Mouse (Mus musculus) left cerebral cortex, adult 2 months (tissue): ENCODE data around the gene Hbs1l. TPM values are rescaled to one million over a fixed set of nuclear protein-coding genes. Genes with fewer than 3 reads are reported as not detected.
"Not testable (repeated sequence)": the region's sequence is repeated elsewhere in the genome, so short reads cannot be mapped to it uniquely, and the experiment has no call there.

Experiments used
- DNase-seq, 2 experiments: peaks; one replicate each; pipeline ENCODE4 v3.0.0; 2021 to 2022; ENCODE audit warnings: low spot score in 2 of 2, mixed read lengths in 1 of 2; ENCODE audit errors: extremely low spot score in 1 of 2
- H3K27ac ChIP-seq: fragments of 200-600 bp; 2 replicates; pipeline ENCODE4 v1.8.1; 2022
- H3K4me3 ChIP-seq: fragments of 200-600 bp; 2 replicates; pipeline ENCODE4 v1.8.1; 2022
- CTCF ChIP-seq: fragments of 200-600 bp; IDR thresholded peaks from 2 replicates; pipeline ENCODE4 v1.8.1; 2022; ENCODE audit warnings: antibody characterized with exemption, mild to moderate bottlenecking, moderate library complexity
- intact Hi-C: fragments of 180-260 bp; cut with DNase I; formaldehyde crosslinking; loops from one replicate; pipeline ENCODE4 v1.15.1; 2025
- total RNA-seq, 2 experiments: library from RNA; stranded (reverse); gene quantifications; 2 replicates each; pipeline ENCODE4 v1.2.3; 2021

The Hbs1l gene
- total RNA-seq, 2 experiments from 2014 or later, result 66.3 to 70.9 TPM

GRCm38 (mm10) chr10:21369586-21369985, 73.8 kb downstream of the Hbs1l start:
- Histone ChIP-seq H3K27ac (no peak overlapping the region), H3K4me3 (no peak overlapping the region)
- DNase-seq, result no peak
- intact Hi-C loops, result no loop called here
- TF ChIP-seq CTCF, result no peak

- Histone ChIP-seq H3K27ac (no peak overlapping the region), H3K4me3 (no peak overlapping the region)
- TF ChIP-seq CTCF, result no peak
- intact Hi-C loops, result no loop called here
- no peak for DNase-seq
Measured at GRCm38 (mm10) chr10:21372271-21372670, 76.5 kb downstream of the Hbs1l start.

- no peak for TF ChIP-seq CTCF
- DNase-seq, result no peak
- H3K4me3 ChIP-seq, result no peak within 1 kb of the TSS
- no peak within 1 kb of the TSS for H3K27ac ChIP-seq
- intact Hi-C loops, result no loop called here
Measured at GRCm38 (mm10) chr10:21376682-21377473, 81.1 kb downstream of the Hbs1l start, which contains the start of gene Aldh8a1. TSS of gene Aldh8a1 (plus strand) at chr10:21377291.

DNA sequence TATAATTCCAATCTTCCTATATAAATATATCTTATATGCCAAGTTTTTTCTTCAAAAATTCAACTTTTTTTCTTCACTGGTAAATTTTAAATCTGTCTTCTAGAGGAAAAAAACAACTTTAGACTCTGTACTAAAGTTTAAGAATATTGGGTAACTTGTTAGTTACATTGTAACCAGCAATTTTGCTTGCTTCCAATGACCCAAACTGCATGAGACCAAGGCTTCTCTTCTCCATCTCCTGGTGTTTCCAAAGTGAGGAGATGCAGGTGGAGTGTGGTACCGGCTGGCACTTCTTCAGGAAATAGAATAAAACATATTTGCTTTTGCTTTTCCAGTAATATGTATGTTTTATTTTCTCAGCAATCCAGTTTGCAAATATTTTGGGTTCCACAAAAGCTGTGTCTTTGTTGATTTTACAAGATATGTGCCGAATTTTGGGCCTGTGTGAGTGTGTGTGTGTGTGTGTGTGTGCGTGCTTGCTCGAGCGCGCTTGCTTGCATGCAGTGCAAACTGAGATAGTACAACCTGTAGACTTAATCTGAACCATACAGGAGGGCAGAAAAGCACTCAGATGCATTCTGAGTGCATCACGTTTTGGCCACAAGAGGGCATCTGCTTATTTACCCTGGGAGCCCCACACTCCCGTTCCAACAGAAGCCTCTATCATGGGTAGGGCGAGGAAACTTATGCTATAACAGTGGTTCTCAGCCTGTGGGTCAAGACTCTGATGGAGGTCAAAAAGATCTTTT, 82.6 kb downstream of the Hbs1l start:
- peak; percentile 59 for TF ChIP-seq CTCF

GRCm38 (mm10) chr10:21382914-21383313, 87.1 kb downstream of the Hbs1l start:
- intact Hi-C loops, result loop anchor here (1.0 to 5.0 kb wide), 3 partner anchors 82 to 779 kb away; no protein-coding TSS in a partner anchor
- peak; percentile 89 for TF ChIP-seq CTCF
- Histone ChIP-seq H3K27ac (no peak overlapping the region), H3K4me3 (no peak overlapping the region)
- DNase-seq, result no peak

More for the DNA sequence above, 82.6 kb downstream of the Hbs1l start:
- DNase-seq, result no peak
- intact Hi-C loops, result no loop called here
- Histone ChIP-seq H3K27ac (no peak overlapping the region), H3K4me3 (no peak overlapping the region)

DNA sequence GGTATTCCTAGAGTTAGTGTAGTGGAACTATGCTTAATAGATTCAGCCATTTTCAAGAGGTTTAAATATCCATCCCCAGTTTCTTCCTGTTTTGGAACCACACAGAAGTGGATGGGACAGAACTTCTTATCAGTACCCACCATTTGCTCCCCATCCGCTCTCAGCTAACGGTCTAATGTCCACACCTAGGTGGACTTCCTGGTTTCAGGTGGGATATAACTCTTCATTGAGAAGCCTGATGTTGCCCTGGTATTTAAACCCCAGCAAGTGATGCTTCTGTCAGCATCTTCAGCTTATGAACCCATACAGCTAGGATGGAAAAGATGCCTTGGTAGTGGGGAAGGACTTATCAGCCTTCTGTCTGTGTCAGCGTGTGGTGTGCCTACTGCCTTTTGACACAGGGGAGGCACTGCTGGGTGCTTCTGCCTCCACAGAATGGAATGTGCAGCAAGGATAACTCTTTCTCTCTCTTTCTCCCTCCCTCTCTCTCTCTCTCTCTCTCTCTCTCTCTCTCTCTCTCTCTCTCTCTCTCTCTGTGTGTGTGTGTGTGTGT, 89.4 kb downstream of the Hbs1l start:
- no peak for TF ChIP-seq CTCF
- no peak overlapping the region for H3K27ac ChIP-seq
- no peak for DNase-seq
- no peak overlapping the region for H3K4me3 ChIP-seq
- intact Hi-C loops, result no loop called here

- no peak overlapping the region for H3K27ac ChIP-seq
- TF ChIP-seq CTCF, result no peak
- no peak overlapping the region for H3K4me3 ChIP-seq
- intact Hi-C loops, result no loop called here
- DNase-seq, result no peak
Measured at GRCm38 (mm10) chr10:21389075-21389474, 93.3 kb downstream of the Hbs1l start.

GRCm38 (mm10) chr10:21390440-21390839, 94.7 kb downstream of the Hbs1l start:
- intact Hi-C loops, result no loop called here
- H3K4me3 ChIP-seq, result no peak overlapping the region
- no peak for TF ChIP-seq CTCF
- no peak for DNase-seq
- H3K27ac ChIP-seq, result no peak overlapping the region

DNA sequence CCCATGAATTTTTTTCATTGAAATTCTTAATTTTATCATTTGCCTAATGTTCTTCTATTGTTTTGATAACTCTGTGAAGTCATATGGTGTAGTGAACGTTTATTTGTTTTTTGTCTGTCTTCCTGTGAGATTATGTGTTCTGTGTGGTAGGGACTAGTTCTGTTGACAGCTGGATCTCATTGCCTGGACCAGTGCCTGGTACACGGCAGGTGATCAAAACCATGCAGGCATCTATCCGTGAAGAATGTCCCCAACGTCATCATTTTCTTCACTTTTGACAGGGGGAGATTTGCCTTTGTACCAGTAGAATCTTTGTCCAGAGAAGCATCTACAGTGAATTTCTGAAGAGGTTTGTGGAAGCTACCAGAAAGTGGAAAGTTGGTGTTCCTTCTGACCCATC, 95.5 kb downstream of the Hbs1l start:
- DNase-seq, result no peak
- intact Hi-C loops, result no loop called here
- TF ChIP-seq CTCF, result no peak
- no peak overlapping the region for H3K27ac ChIP-seq
- no peak overlapping the region for H3K4me3 ChIP-seq

- intact Hi-C loops, result no loop called here
- H3K4me3 ChIP-seq, result no peak overlapping the region
- H3K27ac ChIP-seq, result no peak overlapping the region
- DNase-seq, result no peak
- TF ChIP-seq CTCF, result no peak
Measured at GRCm38 (mm10) chr10:21393390-21393789, 97.6 kb downstream of the Hbs1l start.

DNA sequence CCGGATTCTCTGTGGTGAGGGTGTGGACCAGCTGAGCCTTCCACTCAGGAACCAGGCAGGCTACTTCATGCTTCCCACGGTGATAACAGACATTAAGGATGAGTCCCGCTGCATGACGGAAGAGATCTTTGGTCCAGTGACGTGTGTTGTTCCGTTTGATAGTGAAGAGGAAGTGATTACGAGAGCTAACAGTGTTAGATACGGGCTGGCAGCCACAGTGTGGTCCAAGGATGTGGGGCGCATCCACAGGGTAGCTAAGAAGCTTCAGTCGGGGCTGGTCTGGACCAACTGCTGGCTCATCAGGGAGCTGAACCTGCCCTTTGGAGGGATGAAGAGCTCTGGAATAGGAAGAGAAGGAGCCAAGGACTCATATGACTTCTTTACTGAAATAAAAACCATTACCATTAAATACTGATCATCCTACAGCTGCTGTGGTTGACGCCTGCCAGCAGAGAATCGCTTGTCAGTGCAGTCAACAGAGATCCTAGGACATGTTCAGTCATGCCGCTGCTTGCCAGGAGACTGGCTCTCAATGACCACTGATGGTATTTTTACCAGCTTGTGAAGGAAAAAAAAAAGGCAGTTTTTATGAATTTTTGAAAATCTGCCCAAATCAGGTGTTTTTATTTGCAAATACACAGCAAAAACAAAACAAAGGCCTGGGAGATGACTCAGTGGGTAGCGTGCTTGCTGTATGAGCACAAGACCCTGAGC, 99.8 kb downstream of the Hbs1l start:
- no peak for TF ChIP-seq CTCF
- no peak for DNase-seq
- intact Hi-C loops, result no loop called here
- Histone ChIP-seq H3K27ac (no peak overlapping the region), H3K4me3 (no peak overlapping the region)

GRCm38 (mm10) chr10:21398873-21399425, 103.2 kb downstream of the Hbs1l start:
- H3K4me3 ChIP-seq, DNase-seq, intact Hi-C loops, H3K27ac ChIP-seq: not testable (repeated sequence)
